Mouse (Mus musculus) embryonic facial prominence, embryonic 11.5 days (tissue): ENCODE results near the gene Dgkq. TPM values are rescaled to one million over a fixed set of nuclear protein-coding genes. Genes with fewer than 3 reads are reported as not detected.

Experiments used
- ATAC-seq: fragments of 200-750 bp; cut with Nextera tagmentation; replicated peaks from 2 replicates; pipeline ENCODE4 v1.8.0; 2017; ENCODE audit warnings: low read depth; ENCODE audit not compliant: insufficient number of reproducible peaks, low FRiP score, low TSS enrichment
- DNase-seq: peaks from one replicate; pipeline ENCODE4 v3.0.0-alpha.2; 2015; ENCODE audit warnings: low spot score
- H3K27ac ChIP-seq: fragments of 300-500 bp; sonication (generic); replicated peaks from 2 replicates; pipeline ENCODE4 v1.5.1; 2014; ENCODE audit warnings: mild to moderate bottlenecking, low read depth, low read length, control low read depth
- H3K27me3 ChIP-seq: fragments of 300-500 bp; sonication (generic); 2 replicates; pipeline ENCODE4 v1.6.1; 2014; ENCODE audit warnings: mild to moderate bottlenecking, low read length, moderate library complexity, mixed read lengths; ENCODE audit not compliant: control insufficient read depth, insufficient read depth
- H3K36me3 ChIP-seq: fragments of 300-500 bp; sonication (generic); replicated peaks from 2 replicates; pipeline ENCODE4 v1.6.1; 2014; ENCODE audit warnings: low read depth, mild to moderate bottlenecking, low read length, moderate library complexity, mixed read lengths; ENCODE audit not compliant: control insufficient read depth, insufficient read depth
- H3K4me1 ChIP-seq: fragments of 300-500 bp; sonication (generic); 2 replicates; pipeline ENCODE4 v1.6.1; 2014; ENCODE audit warnings: low read length, mixed read lengths; ENCODE audit not compliant: control insufficient read depth, insufficient read depth
- H3K4me2 ChIP-seq: fragments of 300-500 bp; sonication (generic); 2 replicates; pipeline ENCODE4 v1.6.1; 2014; ENCODE audit warnings: low read depth, mild to moderate bottlenecking, control low read depth, low read length, moderate library complexity
- H3K4me3 ChIP-seq: fragments of 300-500 bp; sonication (generic); 2 replicates; pipeline ENCODE4 v1.5.1; 2014; ENCODE audit warnings: low read depth, low read length, control low read depth
- H3K9ac ChIP-seq: fragments of 300-500 bp; sonication (generic); replicated peaks from 2 replicates; pipeline ENCODE4 v1.6.1; 2014; ENCODE audit warnings: mild to moderate bottlenecking, control low read depth, low read length
- H3K9me3 ChIP-seq: fragments of 300-500 bp; sonication (generic); replicated peaks from 2 replicates; pipeline ENCODE4 v1.6.1; 2016; ENCODE audit warnings: mild to moderate bottlenecking, low read length, inconsistent platforms, mixed read lengths; ENCODE audit not compliant: control insufficient read depth
- WGBS: fragments of 180-500 bp; shearing (Covaris S2); extraction: QIAGEN DNeasy Blood & Tissue Kit; methylation state at CpG from one replicate; pipeline ENCODE4 v1.1.7; 2014; 5-methylcytosine and 5-hydroxymethylcytosine counted together
- polyA plus RNA-seq: library from polyadenylated mRNA; unstranded; fragments of >200 nt; fragmentation: Nextera tagmentation; extraction: Ambion mirVana; gene quantifications from 2 replicates; pipeline ENCODE4 v1.2.1, GENCODE M21; 2014

Gene Dgkq
- 7.1 and 7.4 TPM in 2 replicates for polyA plus RNA-seq

DNA sequence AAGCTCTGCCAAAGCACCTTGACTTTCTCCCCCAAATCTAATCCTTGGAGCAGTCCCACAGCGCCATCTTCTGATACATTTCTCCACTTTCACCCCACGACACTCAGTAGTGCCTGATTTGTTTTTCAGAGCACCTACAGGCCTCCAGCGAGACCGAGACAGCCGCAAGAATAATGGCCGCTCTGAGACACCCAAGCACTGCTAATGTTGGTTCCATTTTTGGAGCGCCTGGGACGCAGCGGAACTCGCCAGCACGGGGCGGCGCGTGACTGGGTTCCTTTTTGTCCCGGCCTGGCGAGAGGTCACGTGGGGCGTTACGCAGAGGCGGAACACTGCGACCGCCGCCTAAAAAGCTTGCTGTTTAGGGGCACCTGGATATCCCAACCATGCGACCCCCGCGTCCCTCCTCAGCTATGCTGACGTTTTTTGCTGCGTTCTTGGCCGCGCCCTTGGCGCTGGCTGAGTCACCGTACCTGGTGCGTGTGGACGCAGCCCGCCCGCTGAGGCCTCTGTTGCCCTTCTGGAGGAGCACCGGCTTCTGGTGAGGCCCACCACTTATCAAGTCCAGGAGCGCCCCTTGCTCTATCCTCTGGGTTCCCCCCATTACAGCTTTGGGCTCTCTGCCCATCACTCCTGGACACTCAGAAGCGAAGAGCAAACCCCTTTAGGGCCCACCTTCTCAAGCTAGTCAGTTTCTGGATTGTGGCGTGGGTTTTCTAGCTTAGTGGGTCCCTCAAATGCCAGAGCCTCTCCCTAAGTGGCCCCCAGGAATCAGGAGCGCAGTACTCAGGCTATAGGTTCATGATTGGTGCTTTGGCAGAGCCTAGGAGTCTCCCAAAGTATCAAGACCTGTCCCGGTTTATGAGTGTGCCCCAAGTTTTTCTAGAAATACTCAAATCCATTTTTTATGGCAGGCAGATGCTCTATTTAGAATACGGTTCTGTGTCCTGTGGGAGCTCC lies at the start of gene Dgkq:
Dgkq (minus strand) TSS at position 696 of the 960 bp plus-strand sequence.
- Histone ChIP-seq H3K9me3 (no peaks in the 10 kb centered on the region), H3K27me3 (no peaks in the 10 kb centered on the region), H3K36me3 (no peaks in the 10 kb centered on the region), H3K27ac (peak within 1 kb of the TSS; percentile 43), H3K4me3 (peak within 1 kb of the TSS; percentile 49), H3K4me2 (peak within 1 kb of the TSS; percentile 82), H3K9ac (peak within 1 kb of the TSS; percentile 83), H3K4me1 (no peaks in the 10 kb centered on the region; the same call in 1 of the 2 replicates)
- ATAC-seq (peak; percentile 70), DNase-seq (peak; percentile 79)
- 6% methylated on average over 43 of the region's 43 CpGs for WGBS

DNA sequence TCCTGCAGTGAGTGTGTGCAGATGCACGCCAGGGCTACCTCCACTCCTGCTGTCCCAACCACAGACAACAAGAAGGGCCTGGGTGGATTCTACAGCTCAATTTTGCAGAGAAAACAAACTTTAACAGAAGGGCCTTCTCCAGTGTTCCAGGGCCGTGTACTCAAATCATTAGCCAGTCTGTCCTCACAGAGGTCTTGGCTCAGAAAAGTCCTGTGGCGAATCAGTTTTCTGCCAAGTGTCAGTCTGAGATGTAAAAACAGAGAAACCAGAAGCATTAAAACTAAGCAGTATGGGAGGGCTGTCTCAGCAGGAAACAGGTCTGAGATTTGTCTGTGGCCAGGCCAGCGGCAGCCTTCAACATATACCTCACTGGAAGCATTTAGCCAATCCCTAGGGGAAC lies 48.6 kb upstream of the Dgkq start:
- no peaks in the 10 kb centered on the region for H3K27me3 ChIP-seq
- peak overlapping the region; percentile 8; the same call in 1 of the 2 replicates for H3K9ac ChIP-seq
- no peak for ATAC-seq
- H3K4me2 ChIP-seq, result no peak overlapping the region
- no peaks in the 10 kb centered on the region for H3K9me3 ChIP-seq
- no peak for DNase-seq
- 0 out of 2 replicates have a peak overlapping the region, but pooled peaks have one; percentile 0 for H3K27ac ChIP-seq
- no peaks in the 10 kb centered on the region for H3K4me1 ChIP-seq
- no peaks in the 10 kb centered on the region for H3K36me3 ChIP-seq
- 28% methylated on average over 4 of the region's 4 CpGs for WGBS
- H3K4me3 ChIP-seq, result no peak overlapping the region

DNA sequence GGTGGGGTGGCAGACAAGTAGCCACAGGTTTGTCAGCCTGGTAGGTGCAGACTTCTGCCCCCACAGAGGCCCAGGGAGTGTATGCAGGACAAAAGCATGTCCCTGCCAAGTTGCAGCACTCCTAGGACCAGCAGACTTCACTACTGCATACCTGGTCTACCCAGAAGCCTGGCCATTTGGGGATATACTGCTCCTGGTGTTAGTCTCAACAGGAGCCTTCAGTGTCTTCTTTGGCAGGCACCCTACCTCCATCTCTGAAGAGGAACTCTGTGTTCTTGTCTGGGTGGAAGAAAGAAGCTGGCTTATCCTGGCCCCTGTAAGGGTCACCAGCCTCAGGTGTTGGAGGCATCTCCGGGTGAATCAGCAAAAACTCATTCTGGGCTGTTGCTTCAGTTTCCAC lies 46.5 kb upstream of the Dgkq start:
- no peaks in the 10 kb centered on the region for H3K4me1 ChIP-seq
- DNase-seq (no peak), ATAC-seq (no peak)
- no peak overlapping the region for H3K4me2 ChIP-seq
- no peaks in the 10 kb centered on the region for H3K27me3 ChIP-seq
- WGBS, result 81% methylated on average over 1 of the region's 1 CpGs
- H3K4me3 ChIP-seq, result no peak overlapping the region
- H3K36me3 ChIP-seq, result no peaks in the 10 kb centered on the region
- no peak overlapping the region for H3K27ac ChIP-seq
- H3K9ac ChIP-seq, result no peak overlapping the region
- H3K9me3 ChIP-seq, result no peaks in the 10 kb centered on the region

DNA sequence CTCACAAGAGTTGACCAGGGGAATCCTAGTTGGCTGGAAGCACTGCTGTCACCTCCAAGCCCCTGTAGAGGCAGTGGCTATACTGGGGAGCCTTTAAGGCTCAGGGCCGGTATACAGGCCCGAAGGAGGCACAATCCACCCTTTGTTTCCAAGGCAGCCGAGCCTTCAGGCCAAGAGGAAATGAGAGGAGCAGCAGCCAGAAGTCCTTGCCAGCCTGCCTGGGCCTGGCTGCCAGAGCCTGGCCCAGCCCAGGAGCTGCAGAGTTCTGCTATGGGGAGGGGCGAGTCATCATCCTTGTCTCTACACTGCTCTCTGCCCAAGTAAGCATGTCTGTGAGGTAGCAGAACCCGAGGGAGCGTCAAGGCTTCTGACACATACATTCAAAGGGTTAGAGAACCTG lies 44.7 kb upstream of the Dgkq start:
- H3K9ac ChIP-seq, result no peak overlapping the region; the same call in 1 of the 2 replicates
- no peak for ATAC-seq
- DNase-seq, result no peak

DNA sequence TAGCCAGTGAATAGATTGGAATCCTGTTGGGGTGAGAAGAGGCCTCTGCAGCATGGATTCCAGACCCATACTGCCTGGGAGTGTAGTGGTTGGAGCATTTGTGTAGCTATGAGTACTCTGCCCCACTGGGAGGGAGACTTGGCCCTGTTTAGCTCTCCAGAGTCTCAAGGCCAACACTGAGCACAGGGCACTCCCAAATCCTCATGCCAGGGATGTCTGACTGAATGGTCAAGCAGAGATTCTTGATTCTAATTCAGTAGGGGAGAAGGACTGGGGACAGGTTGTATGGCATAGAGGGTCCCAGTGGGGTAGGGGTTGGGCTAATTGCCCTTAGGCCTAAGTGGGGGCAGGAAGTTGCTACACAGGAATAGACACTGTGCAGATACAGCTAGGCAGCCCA lies 44.2 kb upstream of the Dgkq start:
- H3K27me3 ChIP-seq, result no peaks in the 10 kb centered on the region
- ATAC-seq (no peak), DNase-seq (no peak)
- no peaks in the 10 kb centered on the region for H3K9me3 ChIP-seq
- no peaks in the 10 kb centered on the region for H3K4me1 ChIP-seq
- H3K4me2 ChIP-seq, result no peak overlapping the region
- no peak overlapping the region for H3K4me3 ChIP-seq
- H3K27ac ChIP-seq, result no peak overlapping the region
- H3K36me3 ChIP-seq, result no peaks in the 10 kb centered on the region
- H3K9ac ChIP-seq, result no peak overlapping the region

More for the DNA sequence above, 44.7 kb upstream of the Dgkq start:
- H3K27ac ChIP-seq, result no peak overlapping the region
- H3K4me1 ChIP-seq, result no peaks in the 10 kb centered on the region
- H3K36me3 ChIP-seq, result no peaks in the 10 kb centered on the region
- H3K9me3 ChIP-seq, result no peaks in the 10 kb centered on the region
- no peaks in the 10 kb centered on the region for H3K27me3 ChIP-seq
- no peak overlapping the region for H3K4me3 ChIP-seq
- 44% methylated on average over 6 of the region's 6 CpGs for WGBS
- H3K4me2 ChIP-seq, result no peak overlapping the region

DNA sequence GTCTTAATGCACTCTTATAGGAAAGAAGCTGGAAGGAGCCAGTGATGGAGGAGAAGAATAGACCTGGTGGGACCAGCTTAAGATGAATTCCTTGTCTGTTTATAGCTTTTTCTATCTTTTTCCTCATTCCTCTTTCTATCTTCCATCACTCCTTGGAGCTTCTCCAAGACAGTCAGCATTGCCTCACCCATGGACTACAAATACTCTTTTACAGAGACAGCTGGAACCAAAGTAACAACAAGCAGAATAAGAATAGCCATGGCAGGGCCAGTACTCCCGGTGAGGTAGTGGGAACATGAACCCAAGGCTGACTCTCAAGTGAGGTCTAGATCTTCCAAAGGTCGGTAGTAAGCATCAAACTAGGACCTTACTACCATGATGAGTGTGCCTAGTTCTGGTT lies 43.6 kb upstream of the Dgkq start:
- Histone ChIP-seq H3K4me2 (no peak overlapping the region), H3K36me3 (no peaks in the 10 kb centered on the region), H3K9me3 (no peaks in the 10 kb centered on the region), H3K4me1 (no peaks in the 10 kb centered on the region), H3K27me3 (no peaks in the 10 kb centered on the region), H3K9ac (no peak overlapping the region), H3K4me3 (no peak overlapping the region), H3K27ac (no peak overlapping the region)
- 86% methylated on average over 2 of the region's 2 CpGs for WGBS
- no peak for ATAC-seq
- no peak for DNase-seq

DNA sequence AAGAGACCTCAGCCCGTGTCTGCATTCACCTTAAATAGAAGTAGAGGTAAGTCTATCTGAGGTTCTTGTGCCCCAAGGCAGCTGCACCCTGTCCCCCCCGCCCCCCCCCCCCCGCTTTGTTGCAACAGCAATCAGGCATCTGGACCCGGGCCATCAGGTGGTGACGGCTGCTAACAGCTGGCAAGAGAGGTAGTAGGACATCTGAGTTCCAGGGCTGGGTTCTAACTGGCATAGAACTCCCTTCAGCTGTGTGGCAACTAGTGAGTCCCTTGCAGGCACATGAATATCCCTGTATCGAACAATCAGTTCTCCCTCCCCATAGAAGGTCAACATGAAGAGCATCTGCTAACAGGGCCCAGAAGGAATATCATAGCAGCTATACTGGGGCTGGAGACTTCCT lies 42.5 kb upstream of the Dgkq start:
- no peaks in the 10 kb centered on the region for H3K4me1 ChIP-seq
- H3K4me2 ChIP-seq, result no peak overlapping the region
- no peaks in the 10 kb centered on the region for H3K36me3 ChIP-seq
- no peak overlapping the region for H3K9ac ChIP-seq
- DNase-seq, result no peak
- WGBS, result 96% methylated on average over 4 of the region's 6 CpGs
- no peak overlapping the region for H3K27ac ChIP-seq
- no peak overlapping the region for H3K4me3 ChIP-seq
- H3K9me3 ChIP-seq, result no peaks in the 10 kb centered on the region
- no peak for ATAC-seq
- no peaks in the 10 kb centered on the region for H3K27me3 ChIP-seq
